Mouse (Mus musculus) liver, embryonic 16.5 days (tissue): ENCODE data around the gene Syngr1. TPM values are rescaled to one million over a fixed set of nuclear protein-coding genes. Genes with fewer than 3 reads are reported as not detected.

Experiments used
- ATAC-seq: fragments of 200-750 bp; cut with Nextera tagmentation; 2 replicates; pipeline ENCODE4 v1.8.0; 2017; ENCODE audit warnings: low read depth, mild to moderate bottlenecking, moderate number of reproducible peaks, moderate library complexity
- H3K27ac ChIP-seq: fragments of 300-500 bp; sonication (generic); 2 replicates; pipeline ENCODE4 v1.5.1; 2014; ENCODE audit warnings: mild to moderate bottlenecking, low read length
- H3K27me3 ChIP-seq: fragments of 300-500 bp; sonication (generic); 2 replicates; pipeline ENCODE4 v1.6.1; 2014; ENCODE audit warnings: low read depth, low read length, mixed read lengths; ENCODE audit not compliant: control insufficient read depth, insufficient read depth
- H3K36me3 ChIP-seq: fragments of 300-500 bp; sonication (generic); 2 replicates; pipeline ENCODE4 v1.6.1; 2014; ENCODE audit warnings: mild to moderate bottlenecking; ENCODE audit not compliant: control insufficient read depth, insufficient read depth
- H3K4me1 ChIP-seq: fragments of 300-500 bp; sonication (generic); 2 replicates; pipeline ENCODE4 v1.6.1; 2014; ENCODE audit warnings: low read depth, low read length, mixed read lengths; ENCODE audit not compliant: control insufficient read depth
- H3K4me2 ChIP-seq: fragments of 300-500 bp; sonication (generic); 2 replicates; pipeline ENCODE4 v1.6.1; 2014; ENCODE audit warnings: low read depth, low read length, mixed read lengths
- H3K4me3 ChIP-seq: fragments of 300-500 bp; sonication (generic); 2 replicates; pipeline ENCODE4 v1.5.1; 2014; ENCODE audit warnings: low read depth, mild to moderate bottlenecking, low read length
- H3K9ac ChIP-seq: fragments of 300-500 bp; sonication (generic); 2 replicates; pipeline ENCODE4 v1.6.1; 2014; ENCODE audit warnings: low read depth, low read length
- H3K9me3 ChIP-seq: fragments of 300-500 bp; sonication (generic); replicated peaks from 2 replicates; pipeline ENCODE4 v1.6.1; 2016; ENCODE audit warnings: low read length; ENCODE audit not compliant: control insufficient read depth
- WGBS: fragments of 180-500 bp; shearing (Covaris S2); extraction: QIAGEN DNeasy Blood & Tissue Kit; methylation state at CpG from one replicate; pipeline ENCODE4 v1.1.7; 2014; ENCODE audit not compliant: insufficient replicate concordance; 5-methylcytosine and 5-hydroxymethylcytosine counted together
- polyA plus RNA-seq: library from polyadenylated mRNA; unstranded; fragments of >200 nt; fragmentation: Nextera tagmentation; extraction: Ambion mirVana; gene quantifications from 2 replicates; pipeline ENCODE4 v1.2.1, GENCODE M21; 2015

The Syngr1 gene
- polyA plus RNA-seq, 1 experiment from 2014 or later, result 11.3 TPM

DNA sequence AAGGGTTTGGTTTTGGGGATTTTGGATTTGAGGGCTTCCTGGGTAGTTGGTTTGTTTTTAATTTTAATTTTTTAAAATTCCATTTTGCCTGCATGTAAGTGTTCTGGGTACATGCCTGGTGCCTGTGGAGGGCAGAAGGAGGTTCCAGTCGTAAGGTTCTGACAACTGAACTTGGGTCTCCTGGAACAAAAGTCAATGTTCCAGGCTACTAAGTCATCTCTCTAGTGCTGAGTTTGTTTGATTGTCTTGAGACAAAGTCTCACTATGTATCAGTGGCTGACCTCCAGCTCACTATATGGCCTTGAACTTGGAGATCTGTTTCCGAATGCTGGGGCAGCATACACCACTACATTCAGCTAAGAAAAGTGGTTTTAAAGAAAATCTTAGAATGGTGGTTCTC is 44.4 kb downstream of the Syngr1 start:
- no peaks in the 10 kb centered on the region for H3K27me3 ChIP-seq
- no peak overlapping the region for H3K27ac ChIP-seq
- peaks cover 5% of the 10 kb centered on the region; the same call in 1 of the 2 replicates for H3K36me3 ChIP-seq
- H3K4me2 ChIP-seq, result no peak overlapping the region
- H3K4me3 ChIP-seq, result no peak overlapping the region
- no peak for ATAC-seq
- no peaks in the 10 kb centered on the region for H3K9me3 ChIP-seq
- 82% methylated on average over 2 of the region's 2 CpGs for WGBS
- no peak overlapping the region for H3K9ac ChIP-seq
- H3K4me1 ChIP-seq, result peaks cover 63% of the 10 kb centered on the region

DNA sequence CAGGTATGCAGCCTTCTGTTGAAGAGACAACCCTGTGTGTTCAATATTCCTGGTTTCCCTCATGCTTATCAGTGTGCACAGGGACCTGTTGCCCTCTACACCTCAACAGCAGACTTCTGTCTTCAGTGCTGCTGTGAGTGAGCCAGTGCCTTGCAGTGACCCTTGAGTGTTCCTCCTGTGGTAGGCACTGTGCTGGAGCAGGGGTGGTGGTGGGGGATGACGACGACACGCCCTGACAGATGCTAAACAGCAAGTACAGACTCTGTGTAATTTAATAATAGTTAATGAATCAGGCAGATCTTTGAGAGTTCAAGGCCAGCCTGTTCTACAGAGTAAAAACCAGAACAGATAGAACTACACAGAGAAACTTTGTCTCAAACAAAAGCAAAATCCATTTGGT is 45.5 kb downstream of the Syngr1 start:
- Histone ChIP-seq H3K27me3 (no peaks in the 10 kb centered on the region), H3K9me3 (no peaks in the 10 kb centered on the region), H3K9ac (no peak overlapping the region), H3K36me3 (peaks cover 12% of the 10 kb centered on the region), H3K4me1 (peaks cover 53% of the 10 kb centered on the region), H3K4me2 (no peak overlapping the region), H3K4me3 (no peak overlapping the region), H3K27ac (no peak overlapping the region)
- 83% methylated on average over 3 of the region's 3 CpGs for WGBS
- ATAC-seq, result no peak

DNA sequence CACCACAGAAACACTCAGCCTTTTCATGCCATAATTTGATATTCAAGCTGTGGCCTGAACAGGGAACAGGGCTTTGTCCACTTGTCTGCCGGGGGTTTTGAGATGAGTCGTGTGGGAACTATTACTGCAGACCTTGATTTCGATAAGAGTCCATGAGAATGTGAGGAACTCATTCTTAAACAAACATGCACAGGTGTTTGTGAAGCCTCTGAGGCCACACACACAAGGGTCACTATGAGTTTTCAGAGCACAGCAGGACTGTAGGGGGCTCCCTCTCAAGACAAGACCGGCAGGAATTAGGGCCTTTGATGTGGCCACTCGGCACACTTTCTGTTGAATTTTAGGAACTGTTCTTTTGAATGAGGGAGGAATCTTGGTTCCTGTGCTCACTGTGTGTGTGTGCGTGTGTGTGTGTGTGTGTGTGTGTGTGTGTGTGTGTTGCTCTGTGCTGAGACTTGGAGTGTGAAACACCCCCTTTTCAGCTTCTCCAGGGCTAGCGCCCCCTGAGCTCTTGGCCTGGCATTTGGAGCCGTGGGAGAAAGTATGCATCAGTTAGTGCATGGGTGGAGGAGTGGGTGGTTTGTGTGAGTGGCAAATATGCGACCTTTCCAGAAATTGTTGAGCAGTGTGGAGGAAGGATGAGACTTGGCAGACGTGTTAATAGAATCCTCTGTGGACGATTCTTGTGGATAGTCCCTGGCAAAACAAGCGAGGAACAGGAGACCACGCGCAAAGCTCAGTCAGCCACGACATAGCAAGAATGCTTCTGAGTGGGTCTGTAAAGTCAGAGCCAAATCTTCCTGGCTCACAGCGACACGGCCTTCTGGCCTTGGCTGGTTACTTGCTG is 47.0 kb downstream of the Syngr1 start:
- H3K27me3 ChIP-seq, result no peaks in the 10 kb centered on the region
- WGBS, result 75% methylated on average over 17 of the region's 17 CpGs
- H3K9me3 ChIP-seq, result no peaks in the 10 kb centered on the region
- H3K4me3 ChIP-seq, result no peak overlapping the region
- H3K4me1 ChIP-seq, result peaks cover 43% of the 10 kb centered on the region
- no peak overlapping the region; the same call in 1 of the 2 replicates for H3K27ac ChIP-seq
- peaks cover 18% of the 10 kb centered on the region for H3K36me3 ChIP-seq
- ATAC-seq, result no peak
- H3K9ac ChIP-seq, result no peak overlapping the region
- no peak overlapping the region for H3K4me2 ChIP-seq

DNA sequence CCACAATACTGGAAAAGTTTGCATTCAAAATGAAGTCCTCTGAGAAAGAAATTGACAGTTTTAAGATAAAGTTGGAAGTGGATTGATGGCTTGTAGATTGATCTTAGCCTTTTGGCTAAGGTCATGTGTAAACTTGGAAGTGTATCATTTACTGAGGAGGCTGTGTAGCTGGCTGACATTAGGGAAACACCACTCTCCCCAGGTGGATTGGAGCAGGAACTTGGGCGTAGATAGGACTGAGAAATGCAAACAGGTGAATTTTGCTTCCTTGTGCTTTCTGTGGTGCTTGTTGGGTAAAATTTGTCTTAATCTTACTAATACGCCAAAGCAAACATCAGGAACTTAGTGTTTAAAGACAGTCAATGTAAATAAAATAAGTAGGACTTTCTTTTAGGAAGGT is 49.2 kb downstream of the Syngr1 start:
- H3K27me3 ChIP-seq, result no peaks in the 10 kb centered on the region
- H3K9me3 ChIP-seq, result no peaks in the 10 kb centered on the region
- peaks cover 18% of the 10 kb centered on the region for H3K36me3 ChIP-seq
- no peak overlapping the region for H3K27ac ChIP-seq
- ATAC-seq, result no peak
- no peak overlapping the region for H3K4me3 ChIP-seq
- H3K4me1 ChIP-seq, result peaks cover 30% of the 10 kb centered on the region
- no peak overlapping the region for H3K9ac ChIP-seq
- no peak overlapping the region for H3K4me2 ChIP-seq
- WGBS, result 85% methylated on average over 2 of the region's 2 CpGs

DNA sequence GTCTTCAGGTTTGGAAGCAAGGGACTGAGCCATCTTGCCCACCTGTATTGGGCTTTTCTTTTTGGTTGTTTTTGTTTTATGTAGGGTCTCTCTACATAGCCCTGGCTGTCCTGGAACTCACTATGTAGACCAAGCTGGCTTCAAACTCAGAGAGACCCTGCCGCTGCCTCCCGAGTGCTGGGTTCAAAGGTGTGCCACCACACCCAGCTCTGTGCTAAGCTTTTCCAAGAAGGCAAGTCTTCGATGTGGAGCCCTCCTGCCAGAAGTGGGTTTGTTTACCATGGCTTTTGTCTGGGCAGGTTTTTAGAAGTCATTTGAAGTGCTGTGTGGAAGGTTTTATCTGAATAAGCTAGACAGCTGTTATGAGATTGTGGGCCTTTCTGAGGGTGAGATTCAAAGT is 49.7 kb downstream of the Syngr1 start:
- H3K9ac ChIP-seq, result no peak overlapping the region
- H3K27ac ChIP-seq, result no peak overlapping the region
- peaks cover 18% of the 10 kb centered on the region for H3K36me3 ChIP-seq
- no peak overlapping the region for H3K4me2 ChIP-seq
- no peaks in the 10 kb centered on the region for H3K9me3 ChIP-seq
- no peaks in the 10 kb centered on the region for H3K27me3 ChIP-seq
- no peak overlapping the region for H3K4me3 ChIP-seq
- peaks cover 25% of the 10 kb centered on the region for H3K4me1 ChIP-seq
- 86% methylated on average over 3 of the region's 3 CpGs for WGBS
- no peak for ATAC-seq

DNA sequence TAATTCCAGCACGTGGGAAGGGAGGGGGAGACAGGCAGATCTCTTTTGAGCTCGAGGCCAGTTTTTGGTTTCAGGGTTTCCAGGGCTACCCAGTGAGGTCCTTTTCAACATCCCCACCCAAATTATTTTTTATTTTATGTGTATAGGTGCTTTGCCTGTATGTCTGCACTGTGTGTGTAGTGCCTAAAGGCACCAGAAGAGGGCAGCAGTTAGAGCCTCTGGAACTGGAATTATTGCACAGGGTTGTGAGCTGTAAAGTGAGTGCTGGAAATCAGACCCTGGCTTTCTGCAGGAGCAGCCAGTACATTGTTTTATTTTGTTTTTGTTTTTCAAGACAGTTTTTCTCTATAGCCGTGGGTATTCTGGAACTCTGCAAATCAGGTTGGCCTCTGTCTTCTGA is 51.0 kb downstream of the Syngr1 start:
- WGBS, result 89% methylated on average over 3 of the region's 3 CpGs

DNA sequence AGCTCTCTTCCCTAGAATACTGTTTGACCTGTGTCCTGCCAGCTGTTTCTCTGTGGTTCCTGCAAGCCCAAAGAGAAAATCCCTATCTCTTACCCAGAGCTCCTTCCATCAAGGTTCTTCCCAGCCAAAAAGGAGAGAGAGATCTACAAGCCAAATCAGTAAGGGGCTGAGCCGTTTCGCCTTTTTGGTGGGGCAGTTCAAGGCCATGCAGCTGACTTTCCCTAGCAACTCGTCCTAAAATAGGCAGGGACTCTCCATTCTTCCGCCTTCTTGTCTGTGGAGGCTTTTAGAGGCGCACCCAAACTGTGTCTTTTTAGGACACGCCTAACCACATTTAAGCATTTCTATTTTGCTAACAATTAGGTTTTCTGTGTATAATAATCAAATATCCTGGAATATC is 52.6 kb downstream of the Syngr1 start:
- H3K4me1 ChIP-seq, result peaks cover 5% of the 10 kb centered on the region

More for the DNA sequence above, 51.0 kb downstream of the Syngr1 start:
- H3K4me3 ChIP-seq, result no peak overlapping the region
- peaks cover 17% of the 10 kb centered on the region for H3K4me1 ChIP-seq
- H3K27me3 ChIP-seq, result no peaks in the 10 kb centered on the region
- H3K9ac ChIP-seq, result no peak overlapping the region
- no peak overlapping the region for H3K27ac ChIP-seq
- peaks cover 14% of the 10 kb centered on the region for H3K36me3 ChIP-seq
- no peak for ATAC-seq
- H3K4me2 ChIP-seq, result no peak overlapping the region
- H3K9me3 ChIP-seq, result no peaks in the 10 kb centered on the region

DNA sequence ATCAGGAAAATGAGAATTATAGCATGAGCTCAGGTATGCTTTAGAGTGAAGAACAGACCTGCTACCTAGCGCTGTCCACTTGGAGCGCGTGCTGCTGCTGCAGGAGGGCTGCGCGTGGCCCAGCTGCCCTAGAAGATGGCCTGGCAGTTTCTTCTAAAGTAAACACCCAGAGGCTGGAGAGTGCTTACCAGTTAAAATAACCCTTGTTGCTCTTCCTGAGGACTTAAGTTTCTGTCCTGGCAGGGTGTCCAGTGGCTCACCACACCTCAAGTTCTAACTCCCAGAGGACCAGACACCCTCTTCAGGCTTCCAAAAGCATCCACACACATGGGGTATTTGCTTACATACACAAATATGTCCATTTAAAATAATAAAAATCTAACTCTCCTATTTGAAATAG is 54.3 kb downstream of the Syngr1 start:
- Histone ChIP-seq H3K4me2 (no peak overlapping the region), H3K27me3 (no peaks in the 10 kb centered on the region), H3K27ac (no peak overlapping the region), H3K9me3 (no peaks in the 10 kb centered on the region), H3K36me3 (peaks cover 18% of the 10 kb centered on the region), H3K4me1 (no peaks in the 10 kb centered on the region; the same call in 1 of the 2 replicates), H3K4me3 (no peak overlapping the region), H3K9ac (no peak overlapping the region)
- WGBS, result 95% methylated on average over 5 of the region's 5 CpGs
- no peak for ATAC-seq

More for the DNA sequence above, 52.6 kb downstream of the Syngr1 start:
- H3K27ac ChIP-seq, result no peak overlapping the region
- H3K9me3 ChIP-seq, result no peaks in the 10 kb centered on the region
- H3K4me2 ChIP-seq, result no peak overlapping the region
- no peaks in the 10 kb centered on the region for H3K27me3 ChIP-seq
- peaks cover 13% of the 10 kb centered on the region for H3K36me3 ChIP-seq
- H3K4me3 ChIP-seq, result no peak overlapping the region
- no peak overlapping the region for H3K9ac ChIP-seq
- ATAC-seq, result no peak
- WGBS, result 80% methylated on average over 6 of the region's 6 CpGs

DNA sequence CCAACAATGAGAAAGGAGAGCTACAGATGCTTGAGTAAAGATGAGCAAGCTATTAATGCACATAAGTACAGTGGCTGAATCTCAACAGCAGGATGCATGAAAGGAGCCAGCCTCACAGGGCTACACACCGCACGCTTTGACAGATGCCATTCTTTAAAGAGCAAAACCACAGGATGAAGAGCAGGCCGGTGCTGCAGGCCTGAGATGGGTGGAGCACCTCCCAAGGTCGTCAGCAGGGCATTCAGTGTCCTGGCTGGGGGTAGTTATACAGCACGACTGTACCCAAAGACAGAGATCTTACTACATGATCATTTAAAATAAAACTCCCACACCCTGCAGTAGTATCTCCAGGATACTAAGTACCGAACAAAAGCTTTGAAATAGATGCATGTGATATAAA is 55.0 kb downstream of the Syngr1 start:
- H3K4me1 ChIP-seq, result no peaks in the 10 kb centered on the region; the same call in 1 of the 2 replicates
- no peak for ATAC-seq
- no peak overlapping the region for H3K27ac ChIP-seq
- H3K9ac ChIP-seq, result no peak overlapping the region
- H3K9me3 ChIP-seq, result no peaks in the 10 kb centered on the region
- WGBS, result 36% methylated on average over 6 of the region's 6 CpGs
- H3K27me3 ChIP-seq, result no peaks in the 10 kb centered on the region
- H3K36me3 ChIP-seq, result peaks cover 13% of the 10 kb centered on the region
- no peak overlapping the region for H3K4me2 ChIP-seq
- no peak overlapping the region for H3K4me3 ChIP-seq
